Mouse (Mus musculus): ENCODE measurements around the gene Qtrt1.

The Qtrt1 gene

GRCm38 (mm10) chr9:21419646-21420045 lies 8.0 kb downstream of the Qtrt1 start:
- no peak for DNase-seq (ENCODE audit: low spot score in 2 of 2)

- DNase-seq (ENCODE audit: low spot score in 2 of 2), result peak; percentile 99 to 100
These were observed 13.3 kb downstream of the Qtrt1 start, which contains the start of gene Dnm2 for GRCm38 (mm10) chr9:21424631-21425555. TSS of gene Dnm2 (plus strand) at chr9:21424908.

- DNase-seq (ENCODE audit: low spot score in 2 of 2), result no peak
These were observed 13.9 kb downstream of the Qtrt1 start for GRCm38 (mm10) chr9:21425556-21425945.

DNA sequence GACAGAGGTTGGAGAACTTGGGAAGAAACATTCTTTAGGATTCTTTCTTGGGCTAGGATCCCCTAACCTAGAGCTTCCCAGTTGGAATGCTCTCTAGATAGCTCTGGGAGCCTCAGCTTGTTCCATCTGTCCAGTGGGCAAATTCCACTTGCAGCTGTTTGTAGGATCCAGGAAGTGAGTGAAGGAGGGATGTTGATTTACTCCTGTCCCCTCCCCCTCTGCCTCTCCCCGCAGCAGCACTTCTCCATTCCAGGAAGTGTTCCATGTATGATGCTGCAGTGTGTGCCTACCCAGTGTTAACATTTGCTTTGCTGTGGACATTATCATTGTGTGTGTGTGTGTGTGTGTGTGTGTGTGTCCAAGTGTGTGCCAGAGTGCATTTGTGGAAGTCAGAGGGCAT lies 14.4 kb downstream of the Qtrt1 start:
- DNase-seq (ENCODE audit: low spot score in 2 of 2), result no peak

- DNase-seq (ENCODE audit: low spot score in 2 of 2), result no peak
These were observed 14.9 kb downstream of the Qtrt1 start for GRCm38 (mm10) chr9:21426525-21426924.

DNA sequence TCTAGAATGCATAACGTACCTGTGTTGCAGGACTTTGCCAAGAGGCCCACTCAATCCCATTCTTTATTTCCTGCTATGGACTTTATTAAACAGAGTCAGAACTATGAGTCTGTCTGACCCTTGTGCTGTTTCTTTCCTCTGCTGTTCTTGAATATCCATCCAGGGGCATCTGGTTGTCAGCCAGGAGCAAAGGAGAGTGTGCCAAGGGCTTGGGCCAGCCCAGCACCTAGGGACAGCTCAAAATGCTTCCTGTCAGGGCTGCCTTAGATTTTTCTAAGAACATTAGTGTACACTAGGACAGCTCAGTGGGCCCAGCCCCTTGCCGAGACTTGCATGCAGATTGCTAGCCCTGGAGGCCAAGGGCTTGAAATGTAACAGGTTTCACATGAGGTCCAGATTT lies 16.1 kb downstream of the Qtrt1 start:
- DNase-seq (ENCODE audit: low spot score in 2 of 2), result no peak

GRCm38 (mm10) chr9:21428178-21428577 lies 16.5 kb downstream of the Qtrt1 start:
- DNase-seq (ENCODE audit: low spot score in 2 of 2), result no peak

DNA sequence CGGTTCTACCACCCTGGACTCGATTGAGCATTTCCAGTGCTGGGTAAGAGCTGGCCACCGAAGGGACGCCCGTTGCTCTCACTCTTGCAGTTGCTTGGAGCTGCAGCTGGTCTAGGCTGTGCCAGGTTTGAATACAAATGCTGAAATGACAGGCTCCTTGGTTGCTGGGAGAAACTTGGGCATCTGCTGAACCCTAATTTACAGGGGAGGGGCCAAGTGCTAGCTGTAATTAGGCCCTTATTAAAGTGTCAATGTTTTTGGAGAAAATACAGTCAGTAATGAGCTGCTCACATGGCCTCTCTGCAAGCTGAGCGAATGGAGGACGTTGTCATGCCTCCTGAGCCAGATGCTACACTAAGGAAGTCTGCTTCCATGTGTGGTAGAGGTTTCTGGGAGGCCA lies 19.1 kb downstream of the Qtrt1 start:
- DNase-seq (ENCODE audit: low spot score in 2 of 2), result no peak

DNA sequence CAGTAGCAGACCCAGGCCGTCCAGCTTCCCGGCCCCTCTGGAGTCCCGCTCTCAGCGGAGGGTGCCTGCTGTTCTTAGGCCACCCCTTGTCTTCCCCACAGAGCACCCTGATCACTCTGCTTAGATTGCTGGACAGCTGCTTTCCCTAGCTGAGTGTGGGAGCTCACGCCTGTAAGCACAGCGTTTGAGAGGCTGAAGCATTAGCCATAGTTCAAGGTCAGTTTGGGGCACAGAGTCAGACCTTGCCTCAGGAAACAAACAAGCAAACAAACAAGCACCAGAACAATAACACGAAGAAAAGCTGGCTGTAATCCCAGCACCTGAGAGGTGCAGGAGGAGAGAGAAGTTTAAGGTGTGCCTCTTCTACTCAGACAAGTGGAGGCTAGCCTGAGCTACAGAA lies 20.4 kb downstream of the Qtrt1 start:
- no peak for DNase-seq (ENCODE audit: low spot score in 2 of 2)

GRCm38 (mm10) chr9:21433766-21434165 lies 22.1 kb downstream of the Qtrt1 start:
- DNase-seq (ENCODE audit: low spot score in 2 of 2), result no peak

GRCm38 (mm10) chr9:21434410-21434809 lies 22.8 kb downstream of the Qtrt1 start:
- no peak for DNase-seq (ENCODE audit: low spot score in 2 of 2)

GRCm38 (mm10) chr9:21435777-21436635 lies 24.4 kb downstream of the Qtrt1 start:
- DNase-seq (ENCODE audit: low spot score in 2 of 2), result no peak

DNA sequence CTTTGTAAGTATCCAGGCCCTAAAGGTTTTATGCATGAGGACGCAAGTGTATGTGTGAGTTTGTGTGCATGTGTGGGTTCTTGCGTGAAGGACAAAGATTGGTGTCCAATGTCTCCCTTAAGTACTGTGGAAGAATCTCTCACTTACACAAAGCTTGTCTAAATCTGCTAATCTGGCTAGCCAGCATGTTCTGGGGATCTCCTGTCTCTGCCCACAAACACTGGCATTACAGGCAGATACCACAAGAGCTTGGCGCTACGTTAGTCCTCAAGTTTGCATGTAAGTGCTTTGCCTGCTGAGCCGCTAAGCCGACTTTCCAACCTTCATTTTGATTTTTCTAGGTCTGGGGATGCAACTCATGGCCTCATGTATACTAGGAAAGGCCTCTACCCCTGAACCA lies 25.9 kb downstream of the Qtrt1 start:
- no peak for DNase-seq (ENCODE audit: low spot score in 2 of 2)

GRCm38 (mm10) chr9:21438219-21438618 lies 26.6 kb downstream of the Qtrt1 start:
- no peak for DNase-seq (ENCODE audit: low spot score in 2 of 2)

GRCm38 (mm10) chr9:21439456-21439855 lies 27.8 kb downstream of the Qtrt1 start:
- DNase-seq (ENCODE audit: low spot score in 2 of 2), result no peak

DNA sequence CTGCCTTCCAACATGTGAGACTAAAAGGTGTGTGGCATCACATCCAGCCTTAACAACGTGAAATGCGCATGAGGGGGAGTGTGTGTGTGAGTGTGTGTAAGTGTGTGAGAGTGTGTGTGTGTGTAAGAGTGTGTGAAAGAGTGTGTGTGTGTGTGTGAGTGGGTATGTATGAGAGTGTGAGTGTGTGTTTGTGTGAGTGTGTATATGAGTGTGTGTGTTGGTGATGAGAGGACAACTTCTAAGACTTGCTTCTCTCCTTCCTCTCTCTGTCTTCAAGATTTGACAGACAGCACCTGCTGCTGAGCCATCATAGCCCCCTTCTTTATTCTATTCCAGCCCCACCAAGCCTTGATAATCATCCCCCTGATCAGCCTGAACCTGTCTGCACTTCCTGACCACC lies 28.3 kb downstream of the Qtrt1 start:
- DNase-seq (ENCODE audit: low spot score in 2 of 2), result no peak

DNA sequence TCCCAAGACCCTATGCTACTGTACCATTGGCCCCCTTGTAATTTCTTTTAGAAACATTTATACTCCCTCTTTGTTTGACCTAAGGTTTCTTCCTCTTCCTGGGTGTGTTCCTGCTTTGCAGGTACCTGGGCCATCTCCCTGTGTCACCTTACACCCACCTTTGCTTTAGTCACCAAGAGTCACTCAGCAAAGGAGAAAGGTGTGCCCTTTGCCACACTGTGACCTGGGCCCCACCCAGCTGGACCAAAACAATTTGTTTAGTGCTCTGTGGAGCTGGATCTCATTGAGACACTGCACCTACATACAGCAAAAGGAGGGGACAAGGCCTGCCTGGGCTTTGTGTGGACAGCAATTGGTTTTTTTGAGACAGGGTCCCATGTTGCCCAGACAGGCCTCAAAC lies 28.8 kb downstream of the Qtrt1 start:
- DNase-seq (ENCODE audit: low spot score in 2 of 2), result no peak

DNA sequence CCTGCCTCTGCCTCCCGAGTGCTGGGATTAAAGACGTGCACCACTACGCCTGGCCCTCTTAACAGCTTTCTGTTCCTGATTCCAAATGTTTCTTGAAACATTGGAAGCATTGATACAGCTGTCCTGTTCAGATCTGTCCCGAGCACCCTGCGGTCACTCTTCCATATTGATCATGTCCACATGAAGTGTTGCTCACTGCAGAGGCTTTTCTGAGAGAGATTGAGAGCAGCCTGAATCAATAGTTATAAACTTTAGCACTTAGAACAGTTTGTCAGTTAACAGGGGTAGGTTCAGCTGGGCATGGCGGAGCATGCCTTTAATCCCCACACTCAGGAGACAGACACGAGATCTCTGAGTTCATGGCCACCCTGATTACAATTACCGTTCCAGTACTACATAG lies 32.2 kb downstream of the Qtrt1 start:
- DNase-seq (ENCODE audit: low spot score in 2 of 2), result no peak

GRCm38 (mm10) chr9:21444574-21444973 lies 32.9 kb downstream of the Qtrt1 start:
- no peak for DNase-seq (ENCODE audit: low spot score in 2 of 2)

DNA sequence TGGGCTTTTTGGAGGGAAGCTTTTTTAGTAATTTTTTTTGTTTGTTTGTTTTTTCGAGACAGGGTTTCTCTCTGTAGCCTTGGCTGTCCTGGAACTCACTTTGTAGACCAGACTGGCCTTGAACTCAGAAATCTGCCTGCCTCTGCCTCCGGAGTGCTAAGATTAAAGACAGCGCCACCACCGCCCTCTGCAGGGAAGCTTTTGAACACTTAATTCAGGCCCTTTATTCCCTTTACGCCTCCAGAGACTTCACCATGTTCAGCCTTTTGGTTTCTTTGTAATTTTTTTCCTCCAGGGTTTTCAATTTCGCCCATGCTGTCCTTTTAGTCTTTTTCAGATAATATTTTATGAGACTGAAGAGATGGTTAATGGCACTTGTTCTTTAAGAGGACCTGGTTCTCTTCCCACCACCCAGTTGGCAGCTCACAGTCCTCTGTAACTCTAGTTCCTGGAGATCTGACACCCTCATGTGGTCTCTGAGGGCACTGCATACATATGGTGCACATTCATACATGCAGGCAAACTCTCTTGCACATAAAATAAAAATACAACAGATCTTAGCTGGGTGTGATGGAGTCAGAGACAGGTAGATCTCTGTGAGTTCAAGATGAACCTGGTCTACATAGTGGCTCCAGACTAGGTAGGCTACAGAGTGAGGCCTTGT lies 33.6 kb downstream of the Qtrt1 start:
- DNase-seq (ENCODE audit: low spot score in 2 of 2), result no peak

DNA sequence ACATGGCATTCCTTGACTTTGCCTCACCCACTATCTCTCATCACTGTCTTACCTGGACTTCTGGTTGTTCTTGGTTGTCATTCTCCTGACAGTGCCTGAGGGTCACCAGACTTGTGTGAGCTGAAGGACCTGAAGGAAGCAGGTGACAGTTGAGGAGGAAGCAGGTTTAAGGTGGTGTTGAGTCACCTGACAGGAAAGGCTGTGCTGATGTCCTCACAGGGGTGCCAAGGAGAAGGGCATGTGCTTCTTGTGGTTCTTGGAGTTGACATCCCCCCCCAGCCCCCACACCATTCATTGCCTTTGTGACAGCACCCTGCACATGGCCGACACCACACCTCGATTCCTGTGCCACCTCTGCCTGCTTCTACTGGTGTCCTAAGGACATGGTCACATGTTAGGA lies 36.1 kb downstream of the Qtrt1 start:
- no peak for DNase-seq (ENCODE audit: low spot score in 2 of 2)

- no peak for DNase-seq (ENCODE audit: low spot score in 2 of 2)
These were observed 38.1 kb downstream of the Qtrt1 start for GRCm38 (mm10) chr9:21449710-21450109.
